Mouse (Mus musculus) myocyte (in vitro differentiated cells): ENCODE data around the gene Dgkg. TPM values are rescaled to one million over a fixed set of nuclear protein-coding genes. Genes with fewer than 3 reads are reported as not detected.

Source experiments
- H3K27me3 ChIP-seq: one replicate; pipeline ENCODE4 v1.6.1; 2011; ENCODE audit not compliant: control insufficient read depth, insufficient read depth, insufficient read length
- H3K36me3 ChIP-seq: one replicate; pipeline ENCODE4 v1.6.1; 2011; ENCODE audit not compliant: control insufficient read depth, insufficient read depth
- H3K4me2 ChIP-seq: one replicate; pipeline ENCODE4 v1.6.1; 2011; ENCODE audit warnings: low read depth, control low read depth
- H3K4me3 ChIP-seq: one replicate; pipeline ENCODE4 v1.5.1; 2011; ENCODE audit warnings: mild to moderate bottlenecking, control low read depth, moderate library complexity
- H3K79me2 ChIP-seq: one replicate; pipeline ENCODE4 v1.6.1; 2011; ENCODE audit not compliant: control insufficient read depth, insufficient read depth
- H3ac ChIP-seq: one replicate; pipeline ENCODE4 v1.6.1; 2011; ENCODE audit not compliant: control insufficient read depth, insufficient read length
- CEBPB ChIP-seq: IDR thresholded peaks from 2 replicates; pipeline ENCODE4 v1.6.1; 2011; ENCODE audit warnings: mild to moderate bottlenecking, moderate library complexity; ENCODE audit not compliant: poor library complexity, insufficient read depth, severe bottlenecking
- E2F4 ChIP-seq: IDR thresholded peaks from one replicate; pipeline ENCODE4 v1.6.1; 2011; ENCODE audit warnings: mild to moderate bottlenecking, control low read depth, moderate library complexity; ENCODE audit not compliant: insufficient read depth
- MAX ChIP-seq: IDR thresholded peaks from one replicate; pipeline ENCODE4 v1.6.1; 2011; ENCODE audit warnings: low read depth, mild to moderate bottlenecking, control low read depth
- MYOD1 ChIP-seq, 3 experiments: IDR thresholded peaks; one replicate each; pipeline ENCODE4 v1.6.1; 2011; ENCODE audit warnings: control low read depth in 2 of 3, low read depth in 2 of 3, mild to moderate bottlenecking in 2 of 3, moderate library complexity in 1 of 3; ENCODE audit not compliant: insufficient read length in 2 of 3, control insufficient read depth in 1 of 3
- MYOG ChIP-seq, 3 experiments: IDR thresholded peaks; one replicate each; pipeline ENCODE4 v1.6.1; 2011; ENCODE audit warnings: control low read depth in 2 of 3, low read depth in 2 of 3, mild to moderate bottlenecking in 2 of 3; ENCODE audit not compliant: insufficient read length in 2 of 3, control insufficient read depth in 1 of 3, insufficient read depth in 1 of 3
- POLR2A ChIP-seq: IDR thresholded peaks from one replicate; pipeline ENCODE4 v1.6.1; 2011; ENCODE audit warnings: low read depth, mild to moderate bottlenecking, control low read depth, moderate library complexity; ENCODE audit not compliant: insufficient read length
- POLR2AphosphoS2 ChIP-seq: IDR thresholded peaks from one replicate; pipeline ENCODE4 v1.6.1; 2011; ENCODE audit warnings: low read depth, control low read depth; ENCODE audit not compliant: insufficient read length
- REST ChIP-seq: IDR thresholded peaks from one replicate; pipeline ENCODE4 v1.6.1; 2011; ENCODE audit warnings: mild to moderate bottlenecking, control low read depth, moderate library complexity; ENCODE audit not compliant: insufficient read depth, insufficient read length
- SRF ChIP-seq: IDR thresholded peaks from one replicate; pipeline ENCODE4 v1.6.1; 2011; ENCODE audit warnings: low read depth; ENCODE audit not compliant: control insufficient read depth, insufficient read length
- TCF12 ChIP-seq: IDR thresholded peaks from one replicate; pipeline ENCODE4 v1.6.1; 2011; ENCODE audit warnings: mild to moderate bottlenecking, control low read depth; ENCODE audit not compliant: poor library complexity, insufficient read depth, severe bottlenecking
- TCF3 ChIP-seq: IDR thresholded peaks from one replicate; pipeline ENCODE4 v1.6.1; 2011; ENCODE audit warnings: low read depth, control low read depth; ENCODE audit not compliant: insufficient read length
- USF1 ChIP-seq: IDR thresholded peaks from one replicate; pipeline ENCODE4 v1.6.1; 2011; ENCODE audit warnings: low read depth, mild to moderate bottlenecking, control low read depth, moderate library complexity
- polyA plus RNA-seq: library from polyadenylated mRNA; unstranded; fragments of >200 nt; fragmentation: generic; extraction: Trizol; gene quantifications from one replicate; pipeline ENCODE4 v1.2.1, GENCODE M21; 2012; ENCODE audit warnings: missing spikeins

Dgkg gene
- polyA plus RNA-seq, 1 experiment: 0.01 TPM

GRCm38 (mm10) chr16:22582173-22582929, 74.7 kb downstream of the Dgkg start:
- peaks cover 9% of the 10 kb centered on the region for H3K27me3 ChIP-seq
- H3K36me3 ChIP-seq: no peaks in the 10 kb centered on the region
- no peak overlapping the region for H3ac ChIP-seq
- no peak for TF ChIP-seq TCF3
- TF ChIP-seq REST: no peak
- TF ChIP-seq TCF12: no peak
- no peak for TF ChIP-seq USF1
- TF ChIP-seq MYOG (IDR thresholded peaks at IDR 0.05; ENCODE audit: control insufficient read depth in 1 of 3, insufficient read depth in 1 of 3, insufficient read length in 2 of 3, low read depth in 2 of 3): no peak
- no peaks in the 10 kb centered on the region for H3K79me2 ChIP-seq
- H3K4me2 ChIP-seq: no peak overlapping the region
- H3K4me3 ChIP-seq: no peak overlapping the region

GRCm38 (mm10) chr16:22580103-22580502, 76.9 kb downstream of the Dgkg start:
- Histone ChIP-seq H3ac (no peak overlapping the region), H3K36me3 (no peaks in the 10 kb centered on the region), H3K79me2 (no peaks in the 10 kb centered on the region), H3K4me2 (no peak overlapping the region), H3K27me3 (peaks cover 5% of the 10 kb centered on the region), H3K4me3 (no peak overlapping the region)
- TF ChIP-seq SRF (no peak), CEBPB (no peak), TCF12 (no peak), USF1 (no peak), E2F4 (no peak), MAX (no peak), POLR2A (no peak), TCF3 (no peak), MYOG (IDR thresholded peaks at IDR 0.05; ENCODE audit: control insufficient read depth in 1 of 3, insufficient read depth in 1 of 3, insufficient read length in 2 of 3, low read depth in 2 of 3) (no peak), REST (no peak), MYOD1 (IDR thresholded peaks at IDR 0.05; ENCODE audit: control insufficient read depth in 1 of 3, insufficient read length in 2 of 3, low read depth in 2 of 3) (no peak)

GRCm38 (mm10) chr16:22578883-22579282, 78.1 kb downstream of the Dgkg start:
- H3K79me2 ChIP-seq: no peaks in the 10 kb centered on the region
- no peak overlapping the region for H3ac ChIP-seq
- H3K27me3 ChIP-seq: peaks cover 8% of the 10 kb centered on the region
- TF ChIP-seq REST (no peak), TCF12 (no peak), TCF3 (no peak), E2F4 (no peak), MYOD1 (IDR thresholded peaks at IDR 0.05; ENCODE audit: control insufficient read depth in 1 of 3, insufficient read length in 2 of 3, low read depth in 2 of 3) (no peak), POLR2A (no peak), SRF (no peak), MYOG (IDR thresholded peaks at IDR 0.05; ENCODE audit: control insufficient read depth in 1 of 3, insufficient read depth in 1 of 3, insufficient read length in 2 of 3, low read depth in 2 of 3) (no peak), MAX (no peak), CEBPB (no peak), USF1 (no peak), POLR2AphosphoS2 (no peak)
- H3K4me2 ChIP-seq: no peak overlapping the region
- no peaks in the 10 kb centered on the region for H3K36me3 ChIP-seq
- no peak overlapping the region for H3K4me3 ChIP-seq

- no peak overlapping the region for H3K4me2 ChIP-seq
- TF ChIP-seq SRF: no peak
- TF ChIP-seq POLR2A: no peak
- H3K4me3 ChIP-seq: no peak overlapping the region
- peaks cover 9% of the 10 kb centered on the region for H3K27me3 ChIP-seq
- H3K36me3 ChIP-seq: no peaks in the 10 kb centered on the region
- no peak overlapping the region for H3ac ChIP-seq
- no peaks in the 10 kb centered on the region for H3K79me2 ChIP-seq
These were observed 79.4 kb downstream of the Dgkg start for GRCm38 (mm10) chr16:22577656-22578055.

GRCm38 (mm10) chr16:22574164-22574563, 82.9 kb downstream of the Dgkg start:
- Histone ChIP-seq H3K36me3 (no peaks in the 10 kb centered on the region), H3K27me3 (peaks cover 24% of the 10 kb centered on the region), H3K79me2 (no peaks in the 10 kb centered on the region), H3ac (no peak overlapping the region), H3K4me3 (no peak overlapping the region), H3K4me2 (no peak overlapping the region)
- TF ChIP-seq SRF: no peak
- no peak for TF ChIP-seq TCF3
- TF ChIP-seq USF1: no peak
- TF ChIP-seq CEBPB: no peak
- TF ChIP-seq TCF12: no peak
- TF ChIP-seq POLR2AphosphoS2: no peak
- no peak for TF ChIP-seq E2F4
- TF ChIP-seq MAX: no peak
- no peak for TF ChIP-seq MYOG (IDR thresholded peaks at IDR 0.05; ENCODE audit: control insufficient read depth in 1 of 3, insufficient read depth in 1 of 3, insufficient read length in 2 of 3, low read depth in 2 of 3)
- no peak for TF ChIP-seq REST
- TF ChIP-seq POLR2A: no peak
- TF ChIP-seq MYOD1 (IDR thresholded peaks at IDR 0.05; ENCODE audit: control insufficient read depth in 1 of 3, insufficient read length in 2 of 3, low read depth in 2 of 3): no peak
